ENCODE assay signal across 9 mouse cellular contexts in the genomic region with DNA sequence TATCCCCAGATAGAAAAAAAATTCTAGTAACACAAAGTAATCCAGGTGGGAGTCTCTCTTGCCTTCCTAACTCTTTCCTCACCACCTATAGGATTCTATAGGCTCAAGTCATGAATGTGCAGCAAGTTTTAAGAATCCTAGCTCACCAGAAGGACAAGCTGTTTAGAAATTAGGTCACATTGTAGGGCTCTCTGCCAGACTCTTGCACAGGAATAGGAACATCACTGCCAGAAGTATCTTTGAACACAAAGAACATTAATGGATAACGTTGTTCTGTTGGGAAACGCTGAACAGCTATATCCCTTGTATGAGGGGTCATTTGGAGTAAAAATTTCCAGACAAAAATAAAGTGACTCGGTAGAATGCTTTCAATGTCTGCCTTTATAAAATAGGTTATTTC.
DNase-seq lines count a peak whose midpoint lies in the region; ATAC-seq and TF ChIP-seq lines count a peak whose summit lies in the region.
"Had no signal": no experiment of that assay in that cellular context is flagged by ENCODE, and none has a peak within 500 bp of the region (broad histone marks: within the 10 kb centered on the region; RNA-seq: fewer than 3 reads in every experiment).

No protein-coding gene starts in this region.

- DNase-seq in heart, postnatal 36 days = no peak
- DNase-seq in testis, postnatal 10 days (ENCODE audit: low spot score) = peak; percentile 22
- no peak for DNase-seq in testis, postnatal 14 days (ENCODE audit: low spot score)
- peak; percentile 64 for DNase-seq in heart, postnatal 0 days (ENCODE audit: low spot score)
- no peak for DNase-seq in layer of hippocampus, adult 8-10 months (ENCODE audit: low spot score in 2 of 2)
- DNase-seq: gastrocnemius, postnatal 25 days; right cerebral cortex, adult 18-20 months had no signal

- no peak for TF ChIP-seq EP300 in heart, postnatal 0 days (IDR thresholded peaks at IDR 0.05; ENCODE audit: low read depth)

- ATAC-seq in heart, embryonic 13.5 days (ENCODE audit: extremely low read depth, insufficient number of reproducible peaks, low FRiP score, low TSS enrichment) = no peak
- no peak; the same call in 1 of the 2 replicates for ATAC-seq in heart, postnatal 0 days (ENCODE audit: insufficient read depth, low read depth)
- ATAC-seq in megakaryocyte, adult 5-6 weeks (ENCODE audit: poor library complexity, severe bottlenecking) = no peak

- H3K4me1 ChIP-seq in heart, embryonic 13.5 days = peaks cover 38% of the 10 kb centered on the region
- peaks cover 26% of the 10 kb centered on the region for H3K4me1 ChIP-seq in heart, postnatal 0 days (ENCODE audit: control insufficient read depth, insufficient read depth)

- no peak overlapping the region for H3K9ac ChIP-seq in heart, embryonic 13.5 days
- H3K9ac ChIP-seq in heart, postnatal 0 days (replicated peaks; ENCODE audit: low read depth, low read length) = no peak overlapping the region

- H3K9me3 ChIP-seq in heart, embryonic 13.5 days = no peaks in the 10 kb centered on the region
- H3K9me3 ChIP-seq in heart, postnatal 0 days (replicated peaks; ENCODE audit: control insufficient read depth, low read length) = no peaks in the 10 kb centered on the region

- intact Hi-C loops in heart, postnatal 36 days (cut with DNase I) = loop anchor here (5.0 kb wide), 1 partner anchor 77 kb away; a partner anchor contains a TSS

- H3K36me3 ChIP-seq in heart, embryonic 13.5 days = no peaks in the 10 kb centered on the region
- H3K36me3 ChIP-seq in heart, postnatal 0 days (replicated peaks; ENCODE audit: control insufficient read depth, insufficient read depth, low read length) = no peaks in the 10 kb centered on the region

- 47% methylated on average over 3 of the region's 3 CpGs for WGBS in heart, embryonic 13.5 days
- WGBS in heart, postnatal 0 days = 13% methylated on average over 3 of the region's 3 CpGs

- H3K4me2 ChIP-seq in heart, embryonic 13.5 days = no peak overlapping the region
- no peak overlapping the region for H3K4me2 ChIP-seq in heart, postnatal 0 days (ENCODE audit: low read depth, low read length)

- H3K4me3 ChIP-seq in heart, embryonic 13.5 days = no peak overlapping the region
- H3K4me3 ChIP-seq in heart, postnatal 0 days (ENCODE audit: low read depth, low read length) = no peak overlapping the region

- 0 out of 2 replicates have a peak overlapping the region, but pooled peaks have one; percentile 21 for H3K27ac ChIP-seq in heart, embryonic 13.5 days (replicated peaks)
- H3K27ac ChIP-seq in heart, postnatal 0 days (ENCODE audit: low read depth) = peak overlapping the region; percentile 54; the same call in 1 of the 2 replicates

- H3K27me3 ChIP-seq in heart, embryonic 13.5 days (replicated peaks) = no peaks in the 10 kb centered on the region
- H3K27me3 ChIP-seq in heart, postnatal 0 days (ENCODE audit: control insufficient read depth, insufficient read depth, low read length) = no peaks in the 10 kb centered on the region

- TF ChIP-seq CTCF in heart, postnatal 0 days (IDR thresholded peaks at IDR 0.05; ENCODE audit: low read depth) = no peak

Comparison
In these comparisons a context has a peak if more than half of its experiments do, and no peak if none do; other contexts are left out.
1. DNase-seq: peak in testis, postnatal 10 days (single experiment) and heart, postnatal 0 days (single experiment); none in heart, postnatal 36 days (0 of 2), testis, postnatal 14 days (single experiment) and layer of hippocampus, adult 8-10 months (0 of 2).